Mouse (Mus musculus): ENCODE data around the gene Bbs2. TPM values are rescaled to one million over a fixed set of nuclear protein-coding genes. Genes with fewer than 3 reads are reported as not detected.

Gene Bbs2
- polyA plus RNA-seq (2015; fragmentation: Nextera tagmentation; extraction: Ambion mirVana): 14.1 and 15.6 TPM in 2 replicates

GRCm38 (mm10) chr8:94098081-94098974 is at the start of gene Bbs2:
Gene Bbs2, minus strand, starts transcription at chr8:94098928.

DNA sequence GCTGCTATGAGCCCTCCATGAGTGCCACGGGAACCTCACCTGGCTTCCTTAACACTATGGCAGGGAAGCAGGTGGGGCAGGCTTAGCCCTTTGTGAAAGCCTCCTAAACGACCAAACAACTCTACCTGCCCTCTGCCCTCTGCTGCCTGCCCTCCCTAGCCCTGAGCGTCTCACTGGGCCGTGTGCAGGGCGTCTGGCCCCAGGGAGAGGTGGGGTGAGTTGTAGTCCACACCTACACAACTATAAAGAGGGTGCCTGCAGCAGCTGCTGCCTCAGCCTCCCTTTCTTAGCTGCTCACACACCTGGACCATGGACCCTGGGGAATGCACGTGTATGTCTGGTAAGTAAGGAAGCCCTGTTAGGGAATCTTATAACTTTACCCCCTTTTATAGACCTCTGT is 38.2 kb upstream of the Bbs2 start, which contains the start of gene Mt4:
TSS of gene Mt4 (plus strand) at position 265 of the 400 bp plus-strand sequence.

GRCm38 (mm10) chr8:94036944-94037524 is 61.7 kb downstream of the Bbs2 start, which contains the start of the genes Nudt21 and Ogfod1:
Gene Nudt21, minus strand, starts transcription at chr8:94037031.
Gene Ogfod1, plus strand, starts transcription at chr8:94037198.

Other genes with a start within 250 kb of the Bbs2 start
- gene Amfr, start 86.1 kb downstream of the Bbs2 start, polyA plus RNA-seq (2015; fragmentation: Nextera tagmentation; extraction: Ambion mirVana): 68.5 and 103 TPM in 2 replicates
- 82.9 and 85.1 TPM in 2 replicates for gene Nudt21, start 61.9 kb downstream of the Bbs2 start, polyA plus RNA-seq (2015; fragmentation: Nextera tagmentation; extraction: Ambion mirVana)
- gene Ogfod1, start 61.7 kb downstream of the Bbs2 start, polyA plus RNA-seq (2015; fragmentation: Nextera tagmentation; extraction: Ambion mirVana): 4.0 and 6.9 TPM in 2 replicates
- gene Mt4, start 38.3 kb upstream of the Bbs2 start, polyA plus RNA-seq (2015; fragmentation: Nextera tagmentation; extraction: Ambion mirVana): not detected in 2 replicates
- 7.7 and 21.5 TPM in 2 replicates for gene Mt3, start 53.7 kb upstream of the Bbs2 start, polyA plus RNA-seq (2015; fragmentation: Nextera tagmentation; extraction: Ambion mirVana)
- gene Mt2, start 73.7 kb upstream of the Bbs2 start, polyA plus RNA-seq (2015; fragmentation: Nextera tagmentation; extraction: Ambion mirVana): 63.2 and 94.1 TPM in 2 replicates
- gene Mt1, start 80.2 kb upstream of the Bbs2 start, polyA plus RNA-seq (2015; fragmentation: Nextera tagmentation; extraction: Ambion mirVana): 283 and 409 TPM in 2 replicates
- 14.6 and 21.1 TPM in 2 replicates for gene Nup93, start 115.6 kb upstream of the Bbs2 start, polyA plus RNA-seq (2015; fragmentation: Nextera tagmentation; extraction: Ambion mirVana)
- 0.16 and 0.17 TPM in 2 replicates for gene Slc12a3, start 230.3 kb upstream of the Bbs2 start, polyA plus RNA-seq (2015; fragmentation: Nextera tagmentation; extraction: Ambion mirVana)